Mouse (Mus musculus) 416B (cell line): ENCODE measurements at regions not wholly inside any gene's neighbourhood (a gene's known extent, or its start where the extent isn't known, plus 50 kb on each side); places are given as distances from the start of the nearest gene placed in this dataset.

Experiments used
- DNase-seq: peaks from one replicate; pipeline ENCODE4 v3.0.0; 2011; ENCODE audit warnings: low read depth

DNA sequence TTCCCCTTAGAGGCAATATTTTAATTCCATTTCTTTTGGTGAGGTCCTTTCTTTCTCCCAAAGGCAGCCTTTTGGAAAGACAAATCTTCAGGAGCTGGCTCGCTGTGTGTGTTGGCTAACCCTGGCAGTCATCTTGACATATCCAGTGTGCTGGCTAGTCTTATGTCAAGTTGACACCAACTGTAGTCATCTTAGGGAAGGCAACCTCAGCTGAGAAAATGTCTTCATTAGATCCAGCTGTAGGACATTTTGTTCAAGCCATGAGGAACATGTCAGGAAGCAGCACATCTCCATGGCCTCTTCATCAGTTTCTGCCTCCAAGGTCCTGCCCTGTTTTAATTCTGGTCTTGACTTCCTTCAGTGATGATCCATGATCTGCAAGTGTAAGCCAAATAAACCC is 192.1 kb upstream of the Tle4 start:
- DNase-seq: no peak

DNA sequence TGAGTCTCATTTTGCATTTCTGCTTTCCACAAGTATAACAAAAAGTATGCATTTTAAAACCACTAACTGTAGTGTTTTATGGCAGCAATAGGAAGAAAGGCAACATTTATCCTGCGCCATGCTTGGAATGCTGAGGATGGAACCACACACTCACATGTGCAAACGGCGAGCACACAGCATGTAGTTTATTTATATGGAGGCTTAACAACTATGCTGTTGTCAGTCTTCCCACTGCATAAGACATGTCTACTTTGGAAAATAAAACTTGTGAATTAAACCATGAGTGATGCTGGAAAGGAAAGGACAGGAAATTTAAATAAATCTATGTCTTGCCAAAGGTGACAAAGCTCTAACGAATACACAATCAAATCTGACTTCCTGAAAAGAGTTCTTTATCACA is 190.8 kb upstream of the Tle4 start:
- DNase-seq: no peak

DNA sequence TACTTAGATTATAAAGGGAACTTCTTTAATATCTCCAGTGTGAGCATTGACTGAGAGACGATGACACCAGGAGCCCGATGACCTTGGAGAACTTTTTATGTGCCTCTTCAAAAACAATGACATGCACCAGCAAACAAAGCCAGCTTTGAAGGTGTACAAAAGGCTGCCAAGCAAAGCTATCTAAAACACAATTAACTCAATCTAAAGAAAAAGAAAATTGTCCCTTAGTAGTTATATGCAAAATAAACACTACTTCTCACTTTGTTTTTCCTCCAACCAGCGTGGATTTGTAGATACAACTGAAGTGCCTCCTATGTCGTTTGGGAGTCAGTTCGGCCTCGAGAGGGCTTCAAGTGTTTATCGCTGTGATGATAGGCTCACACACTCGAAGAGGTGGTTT is 189.0 kb upstream of the Tle4 start:
- DNase-seq: no peak

DNA sequence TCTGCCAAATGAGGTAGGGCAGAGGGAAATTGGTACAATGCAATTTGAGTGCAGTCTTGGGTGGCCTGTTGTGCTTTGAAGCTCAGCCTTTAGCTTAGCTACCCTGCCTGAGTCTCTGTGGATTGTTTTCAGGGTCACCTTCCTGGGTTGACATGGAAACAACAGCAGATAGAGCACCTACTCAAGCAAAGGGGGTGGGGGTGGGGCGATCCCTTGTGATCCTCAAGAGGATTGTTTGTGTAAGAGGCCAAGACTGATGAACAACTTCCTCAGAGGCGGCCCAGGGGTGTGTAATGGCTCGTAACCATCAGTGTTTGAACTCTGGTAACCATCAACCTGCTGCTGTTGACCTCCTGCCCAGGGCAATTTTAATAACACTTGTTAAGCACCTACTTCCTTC is 187.8 kb upstream of the Tle4 start:
- no peak for DNase-seq

DNA sequence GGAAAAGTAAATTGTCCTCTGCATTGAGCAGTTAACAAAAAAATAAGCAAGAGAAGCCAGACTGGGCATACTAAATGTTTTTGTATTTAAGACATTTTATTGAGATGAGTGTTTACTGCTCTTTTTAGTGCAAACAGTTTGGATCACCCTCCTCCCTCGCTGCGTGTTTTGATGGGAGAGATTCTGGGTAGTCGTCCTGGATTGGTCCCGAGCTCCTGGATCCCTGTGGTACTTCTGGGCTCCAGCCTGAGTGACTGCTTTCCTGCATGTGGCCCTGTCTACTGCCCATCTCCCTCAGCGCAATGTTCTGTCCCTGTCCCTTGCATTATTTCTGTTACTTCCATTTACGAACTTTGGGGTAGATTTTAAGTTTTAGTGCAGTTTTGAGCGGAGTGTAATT is 179.9 kb upstream of the Tle4 start:
- no peak for DNase-seq

DNA sequence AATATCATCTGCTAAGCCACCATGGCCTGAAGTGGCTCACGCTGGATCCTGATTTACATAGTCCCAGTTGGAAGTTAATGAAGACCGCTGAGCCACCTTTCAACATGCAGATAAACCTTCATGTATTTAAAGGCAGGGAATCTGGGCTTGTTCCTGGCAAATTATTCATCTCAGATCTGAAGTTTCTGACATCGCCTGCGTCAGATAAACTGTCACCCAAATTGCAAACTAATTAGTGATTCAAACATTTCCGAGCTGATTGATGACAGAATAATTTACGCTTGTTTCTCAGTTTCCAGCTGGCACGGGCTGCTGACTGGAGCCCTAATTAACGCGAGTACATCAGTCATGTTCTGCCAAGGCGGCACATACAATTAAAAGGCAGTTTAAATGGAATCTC is 179.3 kb upstream of the Tle4 start:
- no peak for DNase-seq

DNA sequence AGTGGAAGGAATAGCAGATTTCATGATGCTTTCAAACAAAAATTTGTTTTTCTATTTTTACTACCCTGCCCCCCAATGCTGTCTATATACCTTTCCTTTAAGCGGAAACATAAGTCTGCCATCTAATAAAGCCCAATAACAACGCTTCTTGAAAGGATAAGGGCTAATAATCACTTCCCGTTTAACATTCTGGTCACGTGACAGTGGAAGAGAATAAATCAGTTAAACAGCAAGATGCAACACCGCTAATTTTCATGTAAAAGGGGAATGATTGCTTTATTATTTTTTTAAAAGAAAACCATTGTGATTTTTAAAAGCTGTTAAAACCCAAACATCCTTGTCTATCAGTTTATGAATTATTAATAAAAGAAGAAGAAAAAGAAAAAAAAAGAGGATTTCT is 178.9 kb upstream of the Tle4 start:
- DNase-seq: no peak

DNA sequence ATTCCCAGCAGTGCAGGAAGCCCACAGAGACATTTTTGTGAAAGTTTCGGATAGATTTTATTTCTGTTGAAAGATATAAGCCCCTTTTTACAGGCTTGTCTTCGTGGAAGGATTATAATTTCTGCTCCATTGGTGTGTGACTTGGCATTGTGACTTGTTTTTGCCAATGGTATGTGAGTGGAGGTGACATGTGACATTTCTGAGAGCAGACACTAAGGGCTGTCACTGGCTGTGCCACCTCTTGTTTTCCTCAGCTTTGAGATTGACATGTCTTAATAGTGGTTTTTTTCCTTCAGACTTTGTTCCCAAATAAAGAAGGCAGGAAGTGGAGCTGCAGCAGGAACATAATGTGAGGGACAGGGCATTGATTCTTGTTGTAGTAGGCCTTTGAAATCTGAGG is 174.9 kb upstream of the Tle4 start:
- DNase-seq: no peak

DNA sequence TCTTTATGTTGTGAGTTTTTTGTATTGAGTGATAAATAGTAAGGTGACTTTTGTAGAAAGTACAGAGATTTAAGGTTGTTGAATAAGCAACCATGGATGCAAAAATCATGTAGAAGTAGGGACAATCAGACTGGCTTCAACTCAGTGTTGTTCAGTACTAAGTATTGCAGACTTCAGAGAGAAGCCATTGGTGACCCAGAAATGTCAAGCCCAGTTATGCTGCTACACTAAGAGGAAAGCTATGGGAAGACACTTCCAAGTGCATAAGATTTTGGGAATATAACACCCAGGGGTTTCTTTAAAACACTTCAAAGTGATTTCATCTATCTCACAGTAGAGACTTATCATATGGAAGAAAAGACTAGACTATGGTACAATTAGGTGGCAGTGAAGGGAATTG is 154.8 kb upstream of the Tle4 start:
- no peak for DNase-seq

DNA sequence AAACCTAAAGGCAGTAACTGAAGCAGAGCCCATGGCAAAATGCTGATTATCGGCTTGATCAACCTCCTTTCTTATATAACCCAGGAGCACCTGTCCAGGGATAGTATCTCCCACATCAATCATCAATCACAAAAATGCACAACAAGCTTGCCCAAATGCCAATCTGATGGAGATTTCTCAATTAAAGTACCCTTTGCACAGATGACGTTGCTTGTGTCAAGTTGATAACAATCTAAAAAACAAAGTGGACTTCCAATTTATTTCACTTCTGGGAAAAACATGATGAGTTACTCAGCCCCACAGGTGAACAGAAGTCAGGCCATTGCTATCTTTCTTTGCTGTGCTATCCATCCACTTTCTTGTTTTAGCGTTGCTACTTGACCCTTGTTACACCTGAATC is 144.5 kb upstream of the Tle4 start:
- no peak for DNase-seq

DNA sequence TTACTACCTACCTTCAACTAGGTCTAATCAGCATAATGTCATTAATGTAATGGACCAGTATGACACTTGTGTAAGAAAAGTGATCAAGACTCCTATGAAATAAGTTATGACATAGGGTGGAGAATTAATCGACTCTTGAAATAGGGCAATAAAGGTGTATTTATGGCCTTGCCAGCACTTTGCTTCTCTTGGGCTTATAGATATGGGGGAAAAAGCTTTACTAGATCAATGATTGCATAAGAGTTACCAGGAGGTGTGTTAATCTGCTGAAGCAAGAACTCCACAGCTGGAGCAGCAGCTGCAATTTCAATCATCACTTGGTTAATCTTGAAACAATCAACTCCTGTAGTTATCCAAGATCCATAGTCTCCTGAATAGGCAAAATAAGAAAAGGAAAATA is 143.1 kb upstream of the Tle4 start:
- DNase-seq: no peak

DNA sequence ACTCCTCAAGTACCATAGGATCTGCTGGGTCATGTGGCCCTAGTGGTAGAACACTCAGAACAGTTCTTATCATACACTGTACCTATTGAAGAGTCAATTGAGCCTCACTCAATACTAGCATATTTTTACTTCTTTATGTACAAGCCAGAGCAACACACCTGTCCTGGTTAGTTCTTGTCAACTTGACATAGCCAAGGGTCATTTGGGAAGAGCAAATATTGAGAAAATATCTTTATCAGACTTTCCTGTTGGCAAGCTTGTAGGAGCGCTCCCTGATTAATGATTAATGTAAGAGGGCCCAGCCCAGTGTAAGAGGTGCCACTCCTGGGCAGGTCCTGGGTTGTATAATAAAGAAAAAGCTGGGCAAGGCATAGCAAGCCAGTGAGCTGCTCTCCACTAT is 142.3 kb upstream of the Tle4 start:
- DNase-seq: no peak

DNA sequence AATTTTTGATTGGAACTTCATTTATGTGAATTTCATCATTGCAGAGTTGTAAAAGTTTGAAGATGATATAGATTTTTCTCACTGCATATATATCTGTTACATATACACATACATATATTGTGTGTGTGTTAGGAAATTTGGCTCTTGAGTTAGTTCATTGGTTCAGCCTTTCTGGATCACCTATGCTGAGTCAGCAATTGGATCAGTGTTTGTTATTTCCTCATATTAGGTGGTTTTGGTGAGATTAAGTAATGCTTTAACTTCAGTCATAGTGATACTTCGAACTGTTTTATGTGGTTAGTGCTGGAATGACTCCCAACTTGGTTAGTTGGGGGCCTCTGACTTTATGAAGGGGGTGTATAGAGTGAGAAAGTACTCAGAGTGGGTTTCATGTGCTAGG is 138.7 kb upstream of the Tle4 start:
- DNase-seq: no peak

DNA sequence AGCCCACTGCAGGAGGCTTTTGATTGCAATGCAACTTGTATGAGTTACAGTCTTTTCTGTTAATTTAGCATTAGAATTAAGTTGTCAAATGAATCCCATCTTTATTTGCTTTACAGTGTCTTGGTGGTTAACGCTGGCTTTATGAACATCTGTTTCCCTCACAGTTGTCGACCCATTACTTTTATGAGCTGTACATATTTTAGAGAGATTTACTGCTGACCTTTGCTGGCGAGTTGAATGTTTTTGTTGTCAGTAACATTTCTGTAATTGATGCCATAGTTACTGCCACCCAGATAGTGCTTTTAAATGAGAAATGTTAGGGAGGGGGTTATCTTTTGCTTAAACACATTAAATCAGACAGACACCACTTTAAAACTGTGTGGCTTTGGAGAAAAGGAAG is 127.5 kb upstream of the Tle4 start:
- DNase-seq: no peak

DNA sequence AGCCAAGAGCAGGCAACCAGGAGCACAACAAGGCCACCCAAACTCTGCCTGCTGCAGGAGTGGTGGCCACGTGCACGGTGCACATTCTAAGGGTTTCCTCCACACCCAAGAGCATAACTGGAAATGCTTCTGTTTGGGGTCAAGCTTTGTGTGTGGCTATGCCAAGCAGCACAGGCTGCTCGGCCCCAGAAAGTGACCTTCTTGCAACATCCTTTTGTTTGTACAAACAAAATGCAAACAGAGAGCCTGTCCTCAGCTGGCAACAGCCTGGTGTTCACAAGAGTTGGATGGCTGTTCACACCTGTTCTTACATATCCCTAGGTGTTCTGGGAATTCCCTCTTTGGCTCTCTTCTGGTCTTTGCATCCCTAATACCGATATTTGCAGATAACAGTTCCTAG is 126.8 kb upstream of the Tle4 start:
- no peak for DNase-seq

DNA sequence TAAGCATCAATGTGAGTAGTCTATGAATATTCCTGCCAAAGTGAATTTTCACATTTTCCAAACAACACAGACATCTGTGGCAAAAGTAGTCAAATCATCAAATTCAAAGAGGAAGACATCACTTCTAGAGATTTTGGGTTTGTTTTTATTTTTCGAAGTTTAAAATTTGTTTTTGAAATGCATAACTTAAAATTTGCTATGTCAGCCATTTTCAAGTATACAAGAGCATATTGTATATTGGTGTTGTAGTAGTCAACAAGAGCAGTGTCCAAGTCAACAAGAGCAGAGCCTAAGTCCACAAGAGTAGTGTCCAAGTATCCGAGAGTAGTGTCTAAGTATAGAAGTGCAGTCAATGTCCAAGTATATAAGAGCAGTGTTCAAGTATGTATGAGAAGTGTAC is 107.9 kb upstream of the Tle4 start:
- no peak for DNase-seq

DNA sequence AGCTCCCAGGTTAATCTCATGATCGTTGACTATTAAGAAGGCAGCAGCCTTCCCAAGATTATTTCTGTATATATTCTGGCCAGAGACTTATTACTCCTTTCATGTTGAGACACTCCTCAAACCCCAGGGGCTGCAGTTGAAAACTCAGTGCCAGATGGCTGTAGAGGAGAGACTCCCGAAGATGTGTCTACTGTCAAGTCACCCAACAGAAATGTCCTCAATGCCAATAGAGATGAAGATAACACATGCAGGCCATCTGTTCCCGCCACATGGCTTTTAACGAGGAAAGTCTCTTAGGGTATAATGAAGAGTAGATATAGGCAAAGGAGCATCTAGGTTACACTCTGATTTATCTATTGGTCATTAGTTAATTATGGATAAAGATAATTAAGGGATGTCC is 103.3 kb upstream of the Tle4 start:
- DNase-seq: no peak

DNA sequence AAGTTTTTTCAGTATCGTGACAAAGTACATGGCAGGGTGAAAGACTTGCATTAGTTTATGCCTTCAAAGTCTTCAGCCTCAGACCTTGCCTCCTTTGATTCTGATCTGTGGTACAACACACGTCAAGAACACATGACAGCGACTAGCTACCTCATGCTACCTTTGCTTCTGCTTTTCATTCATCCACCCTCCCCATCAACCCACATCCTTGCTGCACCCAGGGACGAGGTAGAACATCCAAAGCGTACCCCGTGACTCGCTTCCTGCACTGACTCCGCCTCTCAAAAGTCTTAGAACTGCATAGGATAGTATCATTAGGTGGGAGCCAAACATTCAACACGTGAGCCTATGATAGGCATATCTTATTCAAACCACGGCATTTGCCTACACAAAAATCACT is 97.5 kb upstream of the Tle4 start:
- no peak for DNase-seq

DNA sequence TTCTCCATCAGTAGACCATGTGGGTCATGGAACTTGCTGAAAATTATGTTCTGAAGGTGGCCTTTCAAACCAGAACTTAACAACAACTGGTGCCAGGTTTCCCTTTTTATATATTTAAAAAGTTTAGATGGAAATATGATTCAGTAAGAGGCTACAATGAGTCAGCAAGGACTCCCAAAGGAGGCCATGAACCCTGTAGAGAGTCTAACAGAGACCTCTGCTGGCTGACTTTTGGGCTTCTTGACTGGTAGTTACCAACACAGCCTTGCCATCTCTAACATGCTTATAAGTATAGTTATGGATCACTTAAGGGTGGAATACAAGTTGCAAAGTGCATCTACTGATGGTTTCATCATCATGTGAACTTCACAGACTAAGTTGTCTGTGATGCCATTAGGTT is 94.3 kb upstream of the Tle4 start:
- DNase-seq: peak; percentile 78

DNA sequence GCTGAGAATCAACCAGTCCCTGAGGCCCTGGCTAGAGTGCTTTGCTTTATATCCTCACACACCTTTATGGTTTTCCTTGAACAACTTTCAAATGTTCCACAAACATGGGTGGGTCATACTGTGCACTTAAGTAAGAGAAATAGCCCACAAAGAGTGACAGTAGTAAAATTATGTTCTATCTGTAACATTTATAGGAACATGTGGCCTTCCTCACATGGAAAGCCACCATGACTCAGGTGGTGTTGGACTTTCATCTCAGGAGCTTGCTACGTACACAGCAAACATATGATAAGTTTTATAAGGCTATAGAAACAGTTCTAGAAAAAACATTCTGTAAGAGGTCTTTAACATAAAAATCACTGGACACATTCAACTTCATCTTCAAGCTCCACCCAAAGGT is 87.8 kb upstream of the Tle4 start:
- no peak for DNase-seq

DNA sequence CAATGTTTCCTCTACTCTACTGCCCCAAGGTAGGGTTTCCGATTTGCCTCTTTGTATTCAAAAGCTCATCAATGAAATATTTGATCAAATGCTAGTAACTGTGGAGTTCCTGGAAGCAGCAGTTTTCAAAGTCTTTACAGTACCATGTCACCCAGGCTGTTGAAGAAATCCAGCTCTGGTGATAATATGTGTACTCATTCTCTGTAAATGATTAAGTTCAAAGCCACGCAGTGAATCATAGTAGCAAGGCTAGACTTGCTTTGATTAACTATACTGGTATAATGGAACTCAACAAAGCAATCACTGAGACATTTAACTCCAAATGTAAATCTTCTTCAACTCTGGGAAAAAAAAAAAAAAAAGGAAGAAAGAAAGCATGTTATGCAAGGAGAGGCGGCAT is 86.8 kb upstream of the Tle4 start:
- no peak for DNase-seq

DNA sequence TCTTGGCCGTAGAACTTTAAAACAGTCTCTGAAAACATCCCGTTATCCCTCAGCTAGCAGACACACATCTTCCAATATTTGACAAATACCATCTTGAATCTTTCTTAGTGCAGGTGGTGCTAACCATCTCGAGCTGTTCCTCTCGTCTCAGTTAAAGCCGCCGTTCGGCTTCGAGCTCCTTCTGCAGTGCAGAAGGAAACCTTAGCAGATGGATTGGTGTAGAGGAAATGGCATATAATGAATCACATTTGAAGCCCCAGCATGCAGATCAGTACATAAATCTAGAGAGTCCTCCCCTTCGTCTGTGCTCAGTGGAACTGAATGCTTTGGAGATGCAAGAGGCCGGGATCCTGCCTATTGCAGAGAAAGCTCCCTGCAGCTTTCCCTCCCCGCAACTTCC is 83.5 kb upstream of the Tle4 start:
- no peak for DNase-seq

DNA sequence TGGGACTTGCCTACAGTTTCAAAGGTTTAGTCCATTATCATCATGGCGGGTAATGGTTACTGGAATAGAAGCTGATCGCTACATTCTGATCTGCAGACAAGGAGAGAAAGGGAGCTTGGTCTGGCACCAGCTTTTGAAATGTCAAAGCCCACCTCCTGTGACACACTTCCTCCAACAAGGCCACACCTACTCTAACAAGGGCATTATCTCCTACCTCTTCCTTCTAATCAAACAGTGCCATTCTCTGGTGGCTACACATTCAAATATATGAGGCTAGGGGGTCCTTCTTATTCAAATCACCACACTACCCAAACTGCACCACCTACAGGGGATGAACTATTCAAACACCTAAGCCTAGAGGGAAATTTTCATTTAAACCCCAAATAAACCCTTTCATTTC is 81.9 kb upstream of the Tle4 start:
- DNase-seq: no peak

DNA sequence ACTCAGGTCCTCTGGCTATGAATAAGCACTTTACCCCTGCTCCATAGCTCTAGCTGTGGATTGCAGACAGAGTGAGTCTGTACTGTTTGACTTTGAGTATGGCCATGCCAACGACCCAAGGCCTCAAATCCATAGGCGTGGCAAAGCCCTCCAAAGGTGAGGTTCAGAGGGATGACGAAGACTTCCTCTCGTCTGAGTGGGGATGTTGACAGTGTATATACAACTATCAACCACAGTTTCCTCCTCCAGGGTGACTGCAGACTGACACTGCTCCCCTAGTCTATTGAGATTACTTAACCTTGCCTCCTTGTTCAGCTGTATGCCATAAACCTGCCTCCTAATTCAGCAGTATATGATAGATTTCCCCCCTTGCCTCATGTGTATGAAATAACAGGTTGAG is 80.7 kb upstream of the Tle4 start:
- DNase-seq: peak; percentile 39

DNA sequence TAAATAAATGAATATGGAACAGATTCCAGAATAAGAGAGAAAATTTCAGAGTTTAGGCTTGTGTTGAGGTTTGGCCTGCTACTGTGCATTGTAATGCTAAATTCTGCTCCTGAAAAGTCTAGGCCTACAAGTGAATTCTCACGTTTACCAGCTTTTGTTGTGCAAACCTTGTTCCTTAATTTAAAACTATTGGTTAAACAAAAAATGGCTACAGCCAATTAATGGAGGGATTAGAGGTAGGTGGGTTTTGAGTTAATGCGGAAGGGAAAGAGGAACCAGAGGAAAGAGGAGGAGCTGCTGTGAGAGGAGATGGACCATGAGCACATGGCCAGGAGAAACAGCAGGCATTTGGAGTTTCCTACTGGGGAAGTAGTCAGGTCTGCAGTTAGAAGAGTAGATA is 79.1 kb upstream of the Tle4 start:
- peak; percentile 14 for DNase-seq

DNA sequence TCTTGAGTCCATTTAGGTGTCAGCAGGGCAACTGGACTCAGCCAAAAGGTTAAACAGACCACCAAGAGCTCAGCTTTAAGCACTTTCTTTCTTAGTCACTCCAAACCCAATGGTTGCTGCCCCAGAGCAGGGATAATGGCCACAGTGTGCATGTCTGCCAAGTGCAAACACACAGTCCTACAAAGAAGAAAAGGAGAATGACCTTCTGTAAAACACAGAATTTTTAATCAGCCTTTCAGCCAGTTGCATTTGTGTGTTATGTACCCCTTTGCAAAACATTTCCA is 72.9 kb upstream of the Tle4 start:
- no peak for DNase-seq
